Mouse (Mus musculus) lung, adult 2 months (tissue): ENCODE measurements around the gene Ryr1.

Source experiments
- CTCF ChIP-seq: fragments of 200-500 bp; IDR thresholded peaks from 2 replicates; pipeline ENCODE4 v1.5.1; 2011; ENCODE audit warnings: mild to moderate bottlenecking, low read length, control low read depth; ENCODE audit not compliant: insufficient read depth
- POLR2A ChIP-seq: fragments of 200-500 bp; IDR thresholded peaks from 2 replicates; pipeline ENCODE4 v1.6.1; 2011; ENCODE audit warnings: low read depth, mild to moderate bottlenecking, control low read depth, low read length, borderline replicate concordance; ENCODE audit errors: extremely low read depth

GRCm38 (mm10) chr7:28963399-28963923, 161.5 kb downstream of the Ryr1 start:
- TF ChIP-seq CTCF: no peak
- TF ChIP-seq POLR2A: no peak
